Mouse (Mus musculus) forebrain, embryonic 12.5 days (tissue): ENCODE results near the gene Sstr3. TPM values are rescaled to one million over a fixed set of nuclear protein-coding genes. Genes with fewer than 3 reads are reported as not detected.

ENCODE experiments used
- ATAC-seq: fragments of 200-750 bp; cut with Nextera tagmentation; 2 replicates; pipeline ENCODE4 v1.8.0; 2017; ENCODE audit warnings: moderate TSS enrichment; ENCODE audit not compliant: low FRiP score
- H3K27ac ChIP-seq: fragments of 300-500 bp; sonication (generic); 2 replicates; pipeline ENCODE4 v1.5.1; 2016; ENCODE audit warnings: mild to moderate bottlenecking
- H3K27me3 ChIP-seq: fragments of 300-500 bp; sonication (generic); 2 replicates; pipeline ENCODE4 v1.6.1; 2016; ENCODE audit warnings: mild to moderate bottlenecking
- H3K36me3 ChIP-seq: fragments of 300-500 bp; sonication (generic); replicated peaks from 2 replicates; pipeline ENCODE4 v1.6.1; 2016; ENCODE audit warnings: mild to moderate bottlenecking
- H3K4me1 ChIP-seq: fragments of 300-500 bp; sonication (generic); 2 replicates; pipeline ENCODE4 v1.6.1; 2016
- H3K4me2 ChIP-seq: fragments of 300-500 bp; sonication (generic); 2 replicates; pipeline ENCODE4 v1.6.1; 2016; ENCODE audit warnings: mild to moderate bottlenecking, moderate library complexity
- H3K4me3 ChIP-seq: fragments of 300-500 bp; sonication (generic); replicated peaks from 2 replicates; pipeline ENCODE4 v1.5.1; 2016; ENCODE audit warnings: mild to moderate bottlenecking
- H3K9ac ChIP-seq: fragments of 300-500 bp; sonication (generic); 2 replicates; pipeline ENCODE4 v1.6.1; 2016; ENCODE audit warnings: mild to moderate bottlenecking
- H3K9me3 ChIP-seq: fragments of 300-500 bp; sonication (generic); 2 replicates; pipeline ENCODE4 v1.6.1; 2016
- WGBS: fragments of 180-500 bp; shearing (Covaris S2); methylation state at CpG from one replicate; pipeline ENCODE4 v1.1.7; 2016; 5-methylcytosine and 5-hydroxymethylcytosine counted together
- polyA plus RNA-seq: library from polyadenylated mRNA; unstranded; fragments of >200 nt; fragmentation: Nextera tagmentation; extraction: Ambion mirVana; gene quantifications from 2 replicates; pipeline ENCODE4 v1.2.1, GENCODE M21; 2016

Gene Sstr3
- 0.32 and 0.35 TPM in 2 replicates for polyA plus RNA-seq

DNA sequence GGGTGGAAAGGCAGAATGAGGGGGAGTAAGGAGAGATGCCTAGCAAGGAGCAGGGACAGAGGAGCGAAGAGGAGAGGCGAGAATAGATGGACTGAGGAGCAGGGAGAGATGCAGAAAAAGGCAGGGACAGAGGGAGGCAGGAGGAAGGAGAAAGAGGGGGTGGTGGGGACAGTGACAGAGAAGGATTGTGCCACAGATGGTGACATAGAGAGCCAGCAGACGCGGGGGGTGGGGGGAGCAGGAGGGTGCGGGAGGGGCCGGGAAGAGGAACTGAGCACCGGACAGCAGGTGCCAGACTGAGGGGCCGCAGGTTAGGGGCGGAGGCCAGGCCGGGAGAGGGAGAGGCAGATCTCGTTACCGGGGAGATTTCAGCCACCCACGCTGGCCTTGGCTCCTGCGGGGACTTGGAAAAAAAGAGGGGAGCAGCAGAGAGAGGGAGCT lies at the start of gene Sstr3:
Gene Sstr3 (minus strand): TSS at position 125 of the 441 bp plus-strand sequence.
- ATAC-seq = no peak
- H3K27ac ChIP-seq = no peak within 1 kb of the TSS

DNA sequence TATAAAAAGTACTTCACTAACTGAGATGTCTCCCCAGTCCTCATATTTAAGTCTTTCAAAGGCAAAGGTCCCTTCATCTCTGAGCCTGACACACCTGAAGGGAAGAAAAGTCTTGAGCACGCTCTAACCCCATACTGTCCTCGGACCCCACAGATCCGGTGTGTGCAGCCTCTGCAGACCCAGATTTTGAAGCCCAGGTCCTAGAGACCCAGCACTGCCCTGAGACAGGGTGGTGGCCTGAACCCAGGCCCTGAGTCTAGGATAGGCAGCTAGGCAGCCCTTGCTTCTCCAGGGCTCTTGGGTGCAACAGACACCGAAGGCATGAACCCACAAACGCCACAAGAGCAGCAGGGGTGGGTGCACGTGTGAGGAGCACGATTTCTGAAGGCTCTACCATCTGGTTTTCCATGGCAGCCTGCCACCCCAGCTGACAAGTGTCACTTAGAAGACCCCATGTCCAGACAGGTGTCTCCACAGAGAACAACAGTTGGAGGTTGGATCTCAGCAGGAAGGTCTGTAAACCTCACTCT lies 49.5 kb upstream of the Sstr3 start:
- no peak overlapping the region for H3K27ac ChIP-seq
- no peaks in the 10 kb centered on the region; the same call in 1 of the 2 replicates for H3K4me1 ChIP-seq
- no peak overlapping the region for H3K4me3 ChIP-seq
- no peak overlapping the region for H3K4me2 ChIP-seq
- H3K36me3 ChIP-seq = no peaks in the 10 kb centered on the region
- 89% methylated on average over 7 of the region's 7 CpGs for WGBS
- no peak overlapping the region for H3K9ac ChIP-seq
- H3K9me3 ChIP-seq = no peaks in the 10 kb centered on the region
- no peaks in the 10 kb centered on the region for H3K27me3 ChIP-seq
- ATAC-seq = no peak

More for the DNA sequence above, at the start of gene Sstr3:
- Histone ChIP-seq H3K4me3 (no peak within 1 kb of the TSS), H3K9me3 (no peaks in the 10 kb centered on the region), H3K4me2 (peak within 1 kb of the TSS; percentile 27; the same call in 1 of the 2 replicates), H3K27me3 (peaks cover 16% of the 10 kb centered on the region; the same call in 1 of the 2 replicates), H3K36me3 (no peaks in the 10 kb centered on the region), H3K4me1 (peaks cover 29% of the 10 kb centered on the region), H3K9ac (peak within 1 kb of the TSS; percentile 40; the same call in 1 of the 2 replicates)
- 9% methylated on average over 13 of the region's 14 CpGs for WGBS

DNA sequence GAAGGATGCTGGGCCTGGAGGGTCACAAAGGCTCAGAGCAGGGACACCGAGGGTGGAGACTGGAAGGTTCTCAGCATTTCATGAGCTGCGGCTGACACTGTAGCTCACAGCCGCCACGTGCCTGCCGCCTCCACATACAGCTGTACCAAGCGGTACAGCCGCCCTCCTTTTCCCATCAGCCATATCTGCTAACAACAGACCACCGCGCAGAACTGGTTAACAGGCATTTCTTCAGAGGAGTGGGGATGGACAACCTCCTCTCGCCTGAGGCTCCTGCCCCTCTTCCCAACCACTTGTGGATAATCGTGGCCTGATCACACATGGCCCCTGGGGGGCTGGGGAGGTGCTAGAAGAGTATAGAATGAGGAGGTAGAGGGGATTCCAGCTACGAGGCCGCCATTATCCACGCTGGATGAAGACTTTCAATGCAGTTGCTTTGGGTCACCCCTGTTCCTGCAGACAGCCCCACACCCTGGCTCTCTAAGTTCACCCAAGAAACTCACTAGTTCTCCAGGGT lies 48.0 kb upstream of the Sstr3 start:
- H3K27ac ChIP-seq = no peak overlapping the region
- H3K27me3 ChIP-seq = no peaks in the 10 kb centered on the region
- ATAC-seq = no peak
- no peak overlapping the region for H3K4me3 ChIP-seq
- WGBS = 80% methylated on average over 14 of the region's 14 CpGs
- H3K36me3 ChIP-seq = no peaks in the 10 kb centered on the region
- no peak overlapping the region for H3K4me2 ChIP-seq
- H3K4me1 ChIP-seq = no peaks in the 10 kb centered on the region; the same call in 1 of the 2 replicates
- no peaks in the 10 kb centered on the region for H3K9me3 ChIP-seq
- H3K9ac ChIP-seq = no peak overlapping the region

DNA sequence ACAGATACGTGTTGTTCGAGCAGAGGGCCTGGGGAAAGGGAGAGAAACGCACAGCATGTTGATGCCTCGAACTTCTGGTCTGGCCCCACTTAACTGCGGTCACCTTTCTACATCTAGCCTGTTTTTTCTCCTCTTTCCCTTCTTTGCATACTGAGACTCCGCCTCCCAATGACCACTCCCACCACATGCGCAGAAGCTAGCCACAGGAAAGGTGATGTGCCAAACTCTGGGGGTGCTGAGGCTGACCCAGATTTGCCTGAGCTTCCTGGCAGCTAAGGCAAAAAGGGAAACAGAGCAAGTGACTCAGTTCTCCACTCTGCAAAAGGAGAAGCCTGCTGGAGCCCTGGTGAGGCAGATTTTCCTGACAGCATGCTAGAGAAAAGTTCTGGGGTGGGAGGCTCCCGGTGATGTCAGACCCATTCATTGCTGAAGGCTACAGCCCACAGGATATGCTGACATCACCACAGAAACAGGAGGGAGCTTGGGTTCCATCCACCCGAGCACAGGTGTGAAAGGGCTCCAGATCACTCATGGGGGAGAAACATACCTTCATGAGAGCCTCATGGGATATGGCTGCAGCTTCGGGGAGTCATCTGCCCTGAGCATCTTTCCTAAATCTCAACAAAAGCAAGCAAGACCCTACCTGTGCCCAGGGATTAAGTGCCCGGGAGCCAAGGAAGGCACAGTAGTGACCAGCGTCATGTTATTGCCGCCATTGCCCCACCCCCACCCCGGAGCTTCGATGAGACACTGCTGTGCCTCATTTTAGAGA lies 47.4 kb upstream of the Sstr3 start:
- H3K9me3 ChIP-seq = no peaks in the 10 kb centered on the region
- WGBS = 70% methylated on average over 15 of the region's 15 CpGs

DNA sequence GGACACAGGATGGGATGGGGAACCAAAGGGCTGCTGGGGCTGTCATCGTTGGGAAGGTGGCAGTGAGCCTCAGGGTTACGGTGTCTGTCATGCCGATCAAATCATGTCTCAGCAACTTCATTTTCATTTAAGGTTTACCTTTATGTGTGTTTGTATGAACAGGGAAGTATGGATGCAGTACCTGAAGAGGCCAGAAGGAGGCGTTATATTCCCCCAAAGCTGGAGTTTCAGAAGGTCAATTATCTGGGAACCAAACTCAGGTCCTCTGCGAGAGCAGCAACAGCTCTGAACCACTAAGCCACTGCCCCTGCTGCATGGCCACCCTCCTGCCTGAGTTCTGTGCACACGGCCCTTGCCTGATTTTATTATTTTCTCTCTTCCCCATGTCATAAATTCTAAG lies 46.3 kb upstream of the Sstr3 start:
- H3K4me3 ChIP-seq = no peak overlapping the region
- no peak for ATAC-seq
- WGBS = 84% methylated on average over 6 of the region's 6 CpGs
- H3K9ac ChIP-seq = no peak overlapping the region
- H3K4me2 ChIP-seq = no peak overlapping the region
- H3K4me1 ChIP-seq = no peaks in the 10 kb centered on the region; the same call in 1 of the 2 replicates
- no peaks in the 10 kb centered on the region for H3K9me3 ChIP-seq
- H3K27ac ChIP-seq = no peak overlapping the region
- H3K27me3 ChIP-seq = no peaks in the 10 kb centered on the region
- H3K36me3 ChIP-seq = no peaks in the 10 kb centered on the region

More for the DNA sequence above, 47.4 kb upstream of the Sstr3 start:
- no peak overlapping the region for H3K9ac ChIP-seq
- H3K27me3 ChIP-seq = no peaks in the 10 kb centered on the region
- no peak overlapping the region for H3K4me2 ChIP-seq
- H3K4me3 ChIP-seq = no peak overlapping the region
- H3K36me3 ChIP-seq = no peaks in the 10 kb centered on the region
- no peak for ATAC-seq
- no peak overlapping the region for H3K27ac ChIP-seq
- H3K4me1 ChIP-seq = no peaks in the 10 kb centered on the region; the same call in 1 of the 2 replicates

DNA sequence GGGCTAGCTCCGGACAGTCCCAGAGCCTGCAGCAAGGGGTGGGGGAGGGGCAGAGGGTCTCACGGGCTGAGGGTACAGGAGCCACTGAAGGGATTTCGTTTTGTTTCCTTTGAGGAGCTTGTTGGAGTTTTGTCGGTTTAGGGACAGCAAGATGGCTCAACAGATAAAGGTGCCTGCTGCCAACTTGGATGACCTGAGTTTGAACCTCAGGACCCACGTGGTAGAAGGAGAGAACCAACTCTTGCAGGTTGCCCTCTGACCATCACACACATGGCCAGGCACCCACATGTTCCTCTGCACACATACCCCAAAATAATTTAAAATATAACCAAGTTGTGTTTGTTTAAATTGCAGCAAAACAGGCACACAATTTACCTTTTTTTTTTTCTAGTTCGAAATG lies 45.5 kb upstream of the Sstr3 start:
- Histone ChIP-seq H3K36me3 (no peaks in the 10 kb centered on the region), H3K4me1 (no peaks in the 10 kb centered on the region; the same call in 1 of the 2 replicates), H3K9me3 (0 out of 2 replicates have a peak, but pooled peaks cover under 1% of the 10 kb centered on the region), H3K27ac (no peak overlapping the region), H3K4me3 (no peak overlapping the region), H3K27me3 (no peaks in the 10 kb centered on the region), H3K4me2 (no peak overlapping the region), H3K9ac (no peak overlapping the region)
- WGBS = 82% methylated on average over 6 of the region's 6 CpGs
- no peak for ATAC-seq

DNA sequence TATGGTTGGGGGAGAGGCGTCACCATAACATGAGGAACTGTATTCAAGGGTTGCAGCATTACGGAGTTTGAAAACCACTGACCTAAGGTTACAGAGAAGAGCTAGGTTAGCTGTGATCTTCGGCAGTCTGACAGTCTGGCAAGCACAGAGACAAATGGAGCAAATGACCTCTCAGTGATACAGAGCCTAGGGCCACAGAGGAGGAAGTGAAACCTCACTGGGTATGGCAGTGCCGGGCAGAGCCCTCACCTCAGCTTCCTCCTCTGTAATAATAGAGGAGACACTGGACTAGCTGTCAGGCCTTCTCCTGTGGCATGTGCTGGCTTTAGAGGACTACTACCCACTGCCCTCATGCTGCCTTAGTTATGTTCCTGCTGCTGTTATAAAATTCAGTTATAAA lies 44.4 kb upstream of the Sstr3 start:
- no peak overlapping the region for H3K4me3 ChIP-seq
- 0 out of 2 replicates have a peak, but pooled peaks cover 5% of the 10 kb centered on the region for H3K9me3 ChIP-seq
- no peak overlapping the region for H3K9ac ChIP-seq
- H3K4me2 ChIP-seq = no peak overlapping the region
- H3K27me3 ChIP-seq = no peaks in the 10 kb centered on the region
- 91% methylated on average over 4 of the region's 4 CpGs for WGBS
- no peaks in the 10 kb centered on the region for H3K36me3 ChIP-seq
- H3K4me1 ChIP-seq = no peaks in the 10 kb centered on the region; the same call in 1 of the 2 replicates
- no peak for ATAC-seq
- H3K27ac ChIP-seq = no peak overlapping the region

DNA sequence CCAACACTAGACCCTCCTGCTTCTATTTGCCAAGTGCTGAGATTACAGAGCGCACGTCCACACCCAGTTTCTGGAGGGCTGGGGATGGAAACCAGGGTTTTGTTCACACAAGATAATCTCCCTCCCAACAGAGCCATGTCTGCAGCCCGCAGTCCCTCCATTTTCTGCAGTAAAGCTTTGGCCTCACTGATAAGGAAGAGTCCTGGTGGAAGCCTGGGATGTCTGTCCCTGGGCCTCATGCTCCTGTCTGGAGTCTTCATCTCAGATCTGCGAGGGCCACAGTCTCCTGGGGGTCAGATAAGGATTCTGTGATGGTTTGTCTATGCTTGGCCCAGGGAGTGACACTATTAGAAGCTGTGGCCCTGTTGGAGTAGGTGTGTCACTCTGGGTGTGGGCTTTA lies 43.6 kb upstream of the Sstr3 start:
- peaks cover 6% of the 10 kb centered on the region for H3K27me3 ChIP-seq
- WGBS = 86% methylated on average over 4 of the region's 4 CpGs
- H3K9ac ChIP-seq = no peak overlapping the region
- 0 out of 2 replicates have a peak, but pooled peaks cover 5% of the 10 kb centered on the region for H3K9me3 ChIP-seq
- no peaks in the 10 kb centered on the region for H3K36me3 ChIP-seq
- no peak overlapping the region for H3K27ac ChIP-seq
- H3K4me2 ChIP-seq = no peak overlapping the region
- no peak for ATAC-seq
- no peak overlapping the region for H3K4me3 ChIP-seq
- no peaks in the 10 kb centered on the region; the same call in 1 of the 2 replicates for H3K4me1 ChIP-seq

DNA sequence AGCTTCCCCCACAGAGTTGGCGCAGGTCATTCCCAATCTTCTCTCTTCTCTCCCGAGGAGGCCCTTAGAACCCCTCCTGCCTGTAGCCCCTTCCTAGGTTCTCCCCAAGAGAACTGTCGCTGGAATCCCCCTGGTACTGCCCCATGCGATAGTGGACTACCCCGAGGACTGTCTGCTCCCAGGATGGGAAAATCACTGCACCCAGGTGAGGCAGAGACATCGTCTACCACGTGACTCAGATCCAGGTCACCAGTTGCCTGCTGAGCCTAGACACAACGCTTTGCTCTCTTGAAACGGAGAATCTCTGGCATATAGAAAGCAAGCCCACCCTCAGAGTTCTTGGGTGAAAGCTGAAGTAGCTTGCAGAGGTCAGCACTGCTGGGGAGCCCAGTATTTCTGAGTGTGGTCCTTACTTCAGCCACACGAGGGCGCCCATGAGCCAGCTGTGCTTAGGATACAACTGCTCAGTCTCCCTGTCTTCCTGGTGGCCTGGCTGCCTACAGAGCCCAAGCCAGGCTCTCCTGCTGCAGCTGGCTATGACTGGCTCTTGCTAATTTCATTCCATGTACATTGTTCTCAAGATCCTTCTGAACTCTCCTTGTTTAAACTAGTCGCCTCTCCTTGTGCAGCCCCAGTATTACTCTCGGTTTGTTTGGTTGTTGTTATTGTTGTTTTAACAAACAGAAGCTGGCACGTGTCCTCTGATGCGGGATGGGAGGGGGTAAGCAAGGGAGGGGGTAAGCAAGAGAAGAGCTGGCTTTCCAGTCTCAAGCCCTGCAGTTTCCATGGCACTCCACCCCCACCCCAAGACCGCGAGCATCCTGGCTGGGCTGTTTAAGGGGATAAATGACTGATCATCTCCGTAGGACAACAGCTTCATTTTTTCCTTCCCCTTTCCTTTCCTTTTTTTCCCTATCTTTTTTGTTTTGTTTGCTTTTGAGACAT lies 42.8 kb upstream of the Sstr3 start:
- 51% methylated on average over 18 of the region's 18 CpGs for WGBS

DNA sequence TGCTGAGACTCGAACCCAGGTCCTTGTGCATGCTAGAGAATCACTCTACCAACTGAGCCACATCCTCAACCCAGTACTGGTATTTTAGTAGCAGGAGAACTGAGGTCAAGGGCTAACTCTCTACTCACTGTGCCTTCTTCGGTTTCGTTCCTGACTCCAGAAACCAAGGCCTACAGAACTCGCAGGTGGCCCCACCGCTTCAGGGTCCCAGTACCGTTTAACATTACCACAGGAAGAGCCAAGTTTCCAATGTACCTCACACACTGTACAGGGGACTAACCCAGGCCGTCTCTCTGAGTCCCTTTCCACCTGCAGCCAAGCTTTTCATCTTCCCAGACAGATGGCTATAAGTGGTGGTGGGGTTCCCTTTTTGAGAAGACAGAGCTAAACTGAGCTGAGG lies 40.9 kb upstream of the Sstr3 start:
- no peak for ATAC-seq
- Histone ChIP-seq H3K27me3 (peaks cover 9% of the 10 kb centered on the region), H3K36me3 (no peaks in the 10 kb centered on the region), H3K27ac (no peak overlapping the region), H3K9me3 (0 out of 2 replicates have a peak, but pooled peaks cover 5% of the 10 kb centered on the region), H3K4me3 (no peak overlapping the region), H3K4me1 (peaks cover 13% of the 10 kb centered on the region), H3K9ac (no peak overlapping the region), H3K4me2 (no peak overlapping the region)
- WGBS = 92% methylated on average over 7 of the region's 7 CpGs

More for the DNA sequence above, 42.8 kb upstream of the Sstr3 start:
- H3K4me3 ChIP-seq = no peak overlapping the region
- H3K4me1 ChIP-seq = no peaks in the 10 kb centered on the region; the same call in 1 of the 2 replicates
- H3K27ac ChIP-seq = no peak overlapping the region
- H3K36me3 ChIP-seq = no peaks in the 10 kb centered on the region
- no peak overlapping the region for H3K9ac ChIP-seq
- H3K27me3 ChIP-seq = peaks cover 9% of the 10 kb centered on the region
- 0 out of 2 replicates have a peak, but pooled peaks cover 5% of the 10 kb centered on the region for H3K9me3 ChIP-seq
- peak; percentile 79 for ATAC-seq
- no peak overlapping the region for H3K4me2 ChIP-seq

DNA sequence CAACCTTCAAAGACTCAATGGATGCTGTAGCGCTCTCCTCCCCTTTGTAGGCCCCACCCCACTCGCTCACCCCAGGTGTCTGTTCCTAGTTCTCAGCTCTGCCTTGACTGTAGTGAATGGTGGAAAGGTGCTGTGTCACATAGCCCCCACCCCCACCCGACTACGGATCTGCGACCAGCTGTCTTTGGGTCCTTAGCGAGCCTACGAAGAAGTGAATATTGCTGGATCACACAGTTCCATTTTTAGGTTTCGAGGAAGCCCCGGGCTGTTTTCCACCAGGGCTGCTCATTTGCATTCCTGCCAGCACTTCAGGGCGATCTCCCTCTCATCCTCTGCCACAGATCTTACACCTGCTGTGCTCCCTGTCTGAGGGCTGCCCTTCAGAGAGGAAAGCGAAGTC lies 38.9 kb upstream of the Sstr3 start:
- H3K9ac ChIP-seq = no peak overlapping the region
- 17% methylated on average over 11 of the region's 11 CpGs for WGBS
- H3K9me3 ChIP-seq = 0 out of 2 replicates have a peak, but pooled peaks cover 5% of the 10 kb centered on the region
- H3K4me1 ChIP-seq = peaks cover 25% of the 10 kb centered on the region
- no peak for ATAC-seq
- no peak overlapping the region for H3K4me3 ChIP-seq
- no peaks in the 10 kb centered on the region for H3K36me3 ChIP-seq
- H3K4me2 ChIP-seq = no peak overlapping the region
- H3K27ac ChIP-seq = no peak overlapping the region
- peaks cover 9% of the 10 kb centered on the region for H3K27me3 ChIP-seq
